Mouse (Mus musculus) heart, postnatal 0 days (tissue): ENCODE results near the gene Pla2g15. TPM values are rescaled to one million over a fixed set of nuclear protein-coding genes. Genes with fewer than 3 reads are reported as not detected.
A peak's percentile ranks its signal among the peaks of the same experiment; 100 is the strongest.

ENCODE experiments used
- ATAC-seq: fragments of 200-750 bp; cut with Nextera tagmentation; 2 replicates; pipeline ENCODE4 v1.8.0; 2017; ENCODE audit warnings: low read depth, moderate number of reproducible peaks, moderate library complexity; ENCODE audit not compliant: insufficient read depth
- DNase-seq: peaks from one replicate; pipeline ENCODE4 v3.0.0-alpha.2; 2016; ENCODE audit warnings: low spot score
- H3K27ac ChIP-seq: fragments of 300-500 bp; sonication (generic); 2 replicates; pipeline ENCODE4 v1.5.1; 2014; ENCODE audit warnings: low read depth, mild to moderate bottlenecking
- H3K27me3 ChIP-seq: fragments of 300-500 bp; sonication (generic); 2 replicates; pipeline ENCODE4 v1.6.1; 2014; ENCODE audit warnings: low read length, mixed read lengths; ENCODE audit not compliant: control insufficient read depth, insufficient read depth
- H3K36me3 ChIP-seq: fragments of 300-500 bp; sonication (generic); replicated peaks from 2 replicates; pipeline ENCODE4 v1.6.1; 2014; ENCODE audit warnings: low read length, mixed read lengths; ENCODE audit not compliant: control insufficient read depth, insufficient read depth
- H3K4me1 ChIP-seq: fragments of 300-500 bp; sonication (generic); 2 replicates; pipeline ENCODE4 v1.6.1; 2014; ENCODE audit warnings: antibody characterized with exemption; ENCODE audit not compliant: control insufficient read depth, insufficient read depth
- H3K4me2 ChIP-seq: fragments of 300-500 bp; sonication (generic); 2 replicates; pipeline ENCODE4 v1.6.1; 2014; ENCODE audit warnings: low read depth, mild to moderate bottlenecking, low read length, moderate library complexity
- H3K4me3 ChIP-seq: fragments of 300-500 bp; sonication (generic); 2 replicates; pipeline ENCODE4 v1.5.1; 2014; ENCODE audit warnings: low read depth, low read length
- H3K9ac ChIP-seq: fragments of 300-500 bp; sonication (generic); replicated peaks from 2 replicates; pipeline ENCODE4 v1.6.1; 2014; ENCODE audit warnings: low read depth, low read length, mixed read lengths
- H3K9me3 ChIP-seq: fragments of 300-500 bp; sonication (generic); replicated peaks from 2 replicates; pipeline ENCODE4 v1.6.1; 2016; ENCODE audit warnings: low read length; ENCODE audit not compliant: control insufficient read depth
- CTCF ChIP-seq: IDR thresholded peaks from 2 replicates; pipeline ENCODE4 v1.5.1; 2016; ENCODE audit warnings: antibody characterized with exemption, control low read depth, low read depth
- EP300 ChIP-seq: IDR thresholded peaks from 2 replicates; pipeline ENCODE4 v1.6.1; 2016; ENCODE audit warnings: antibody characterized with exemption, low read depth
- WGBS: fragments of 180-500 bp; shearing (Covaris S2); extraction: QIAGEN DNeasy Blood & Tissue Kit; methylation state at CpG from one replicate; pipeline ENCODE4 v1.1.7; 2014; 5-methylcytosine and 5-hydroxymethylcytosine counted together
- polyA plus RNA-seq: library from polyadenylated mRNA; unstranded; fragments of >200 nt; fragmentation: Nextera tagmentation; extraction: Ambion mirVana; gene quantifications from 2 replicates; pipeline ENCODE4 v1.2.1, GENCODE M21; 2015
- total RNA-seq: library from RNA; depleted of rRNA; stranded (reverse); fragments of >200 nt; gene quantifications from 2 replicates; pipeline ENCODE4 v1.2.3, GENCODE M21; 2014; ENCODE audit warnings: low replicate concordance

Pla2g15 gene
- total and polyA plus RNA-seq, 2 experiments from 2014 or later = 4.7 to 5.0 TPM

DNA sequence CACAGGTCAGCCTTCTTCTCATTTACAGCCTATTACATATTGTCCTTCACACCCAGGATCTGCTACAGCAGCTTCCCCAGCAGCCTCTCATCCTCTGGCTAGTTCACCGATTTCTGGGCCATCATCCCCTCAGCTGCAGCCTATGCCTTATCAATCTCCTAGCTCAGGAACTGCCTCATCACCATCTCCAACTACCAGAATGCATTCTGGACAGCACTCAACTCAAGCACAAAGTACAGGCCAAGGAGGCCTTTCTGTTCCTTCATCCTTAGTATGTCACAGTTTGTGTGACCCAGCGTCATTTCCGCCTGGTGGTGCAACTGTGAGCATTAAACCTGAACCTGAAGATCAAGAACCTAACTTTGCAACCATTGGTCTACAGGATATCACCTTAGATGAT, 41.5 kb upstream of the Pla2g15 start:
- whole genome bisulfite sequencing = 93% methylated on average over 3 of the region's 3 CpGs
- Histone ChIP-seq H3K27ac (no peak overlapping the region), H3K36me3 (peaks cover 39% of the 10 kb centered on the region), H3K27me3 (no peaks in the 10 kb centered on the region), H3K4me1 (no peaks in the 10 kb centered on the region), H3K9me3 (no peaks in the 10 kb centered on the region), H3K4me2 (no peak overlapping the region), H3K4me3 (no peak overlapping the region), H3K9ac (no peak overlapping the region)
- DNase-seq = no peak
- TF ChIP-seq CTCF (no peak), EP300 (no peak)
- ATAC-seq = no peak

DNA sequence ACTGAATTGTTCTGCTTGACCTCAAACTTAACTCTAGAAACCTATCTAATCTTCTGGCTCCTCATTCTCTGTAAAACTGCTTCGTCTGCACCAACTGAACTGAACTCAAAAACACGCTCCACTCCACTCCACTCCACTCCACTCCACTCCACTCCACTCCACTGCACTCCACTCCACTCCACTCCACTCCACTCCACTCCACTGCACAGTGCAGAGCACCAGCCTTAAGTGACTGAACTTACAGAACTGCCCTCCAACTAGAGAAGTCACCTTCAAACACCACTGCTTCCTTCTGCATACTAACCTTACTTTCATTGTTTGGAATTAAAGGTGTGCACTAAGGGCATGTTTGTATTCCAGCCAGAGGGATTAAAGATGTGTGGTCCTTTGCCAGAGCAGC, 38.2 kb upstream of the Pla2g15 start:
- TF ChIP-seq EP300 (no peak), CTCF (no peak)
- H3K27ac ChIP-seq = peak overlapping the region; percentile 50; the same call in 1 of the 2 replicates
- H3K9me3 ChIP-seq = no peaks in the 10 kb centered on the region
- H3K36me3 ChIP-seq = peaks cover 34% of the 10 kb centered on the region
- no peak overlapping the region for H3K9ac ChIP-seq
- H3K4me1 ChIP-seq = no peaks in the 10 kb centered on the region
- no peak overlapping the region for H3K4me3 ChIP-seq
- ATAC-seq = no peak
- 61% methylated on average over 2 of the region's 2 CpGs for WGBS
- H3K4me2 ChIP-seq = no peak overlapping the region
- no peaks in the 10 kb centered on the region for H3K27me3 ChIP-seq
- DNase-seq = no peak

DNA sequence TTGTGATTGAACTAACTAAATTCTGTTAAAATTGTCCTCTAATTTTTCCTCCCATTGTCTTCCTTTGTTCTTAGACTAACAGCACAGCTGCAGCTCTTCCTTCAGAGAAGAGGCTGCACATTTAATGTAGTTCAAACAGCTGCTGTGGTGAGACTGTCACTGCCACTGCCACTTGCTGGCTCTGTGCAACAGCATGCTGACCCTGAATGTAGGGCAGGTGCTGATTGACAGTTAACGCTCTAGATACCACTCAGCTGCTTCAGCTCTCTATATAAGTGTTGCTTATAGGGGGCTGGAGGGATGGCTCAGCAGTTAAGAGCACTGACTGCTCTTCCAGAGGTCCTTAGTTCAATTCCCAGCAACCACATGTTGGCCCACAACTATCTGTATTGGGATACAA, 37.7 kb upstream of the Pla2g15 start:
- Histone ChIP-seq H3K9me3 (no peaks in the 10 kb centered on the region), H3K27ac (peak overlapping the region; percentile 50; the same call in 1 of the 2 replicates), H3K4me1 (no peaks in the 10 kb centered on the region), H3K4me3 (no peak overlapping the region), H3K27me3 (no peaks in the 10 kb centered on the region), H3K36me3 (peaks cover 34% of the 10 kb centered on the region), H3K4me2 (no peak overlapping the region), H3K9ac (no peak overlapping the region)
- no peak for DNase-seq
- WGBS = 61% methylated on average over 1 of the region's 1 CpGs
- TF ChIP-seq CTCF (no peak), EP300 (no peak)
- ATAC-seq = no peak

DNA sequence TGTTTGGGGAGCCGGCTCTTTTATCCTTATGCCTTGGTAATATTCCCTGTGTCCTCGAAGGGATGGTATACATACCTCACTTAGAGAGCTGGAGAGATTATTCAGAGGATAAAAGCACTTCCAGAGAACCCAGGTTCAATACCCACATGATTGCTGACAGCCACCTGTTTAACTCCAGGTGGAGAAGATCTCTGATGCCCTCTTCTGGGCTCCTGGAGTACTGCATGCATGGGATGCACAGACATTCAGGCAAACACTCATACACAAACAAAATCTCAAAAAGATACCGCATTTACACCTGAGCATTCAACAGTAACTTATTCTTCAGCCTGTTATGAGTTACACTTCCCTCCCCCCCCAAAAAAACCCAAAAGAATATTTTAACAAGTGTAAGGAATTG, 34.3 kb upstream of the Pla2g15 start:
- Histone ChIP-seq H3K9ac (no peak overlapping the region), H3K4me1 (no peaks in the 10 kb centered on the region), H3K4me2 (no peak overlapping the region), H3K9me3 (no peaks in the 10 kb centered on the region), H3K4me3 (no peak overlapping the region), H3K27ac (no peak overlapping the region), H3K27me3 (no peaks in the 10 kb centered on the region), H3K36me3 (peaks cover 23% of the 10 kb centered on the region)
- peak; percentile 50 for TF ChIP-seq CTCF
- TF ChIP-seq EP300 = no peak
- DNase-seq = no peak
- ATAC-seq = no peak
- WGBS = 92% methylated on average over 3 of the region's 3 CpGs

DNA sequence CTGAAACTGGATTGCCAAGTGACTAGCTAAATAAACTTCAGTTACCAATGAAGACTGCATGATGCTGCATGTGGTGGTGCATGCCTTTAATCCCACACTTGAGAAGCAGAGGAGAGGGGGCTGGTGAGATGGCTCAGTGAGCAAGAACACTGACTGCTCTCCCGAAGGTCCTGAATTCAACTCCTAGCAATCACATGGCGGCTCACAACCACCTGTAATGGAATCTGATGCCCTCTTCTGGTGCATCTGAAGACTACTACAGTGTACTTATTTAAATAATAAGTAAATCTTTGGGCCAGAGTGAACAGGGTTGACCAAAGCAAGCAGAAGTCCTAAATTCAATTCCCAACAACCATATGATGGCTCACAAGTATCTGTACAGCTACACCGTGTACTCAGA, 26.8 kb upstream of the Pla2g15 start:
- ATAC-seq (no peak), DNase-seq (no peak)
- TF ChIP-seq CTCF = no peak
- TF ChIP-seq EP300 = no peak
- Histone ChIP-seq H3K9ac (no peak overlapping the region), H3K4me2 (no peak overlapping the region), H3K36me3 (peaks cover 32% of the 10 kb centered on the region), H3K4me3 (no peak overlapping the region), H3K27me3 (no peaks in the 10 kb centered on the region), H3K9me3 (no peaks in the 10 kb centered on the region), H3K27ac (no peak overlapping the region), H3K4me1 (no peaks in the 10 kb centered on the region)
- WGBS = 82% methylated on average over 3 of the region's 3 CpGs

DNA sequence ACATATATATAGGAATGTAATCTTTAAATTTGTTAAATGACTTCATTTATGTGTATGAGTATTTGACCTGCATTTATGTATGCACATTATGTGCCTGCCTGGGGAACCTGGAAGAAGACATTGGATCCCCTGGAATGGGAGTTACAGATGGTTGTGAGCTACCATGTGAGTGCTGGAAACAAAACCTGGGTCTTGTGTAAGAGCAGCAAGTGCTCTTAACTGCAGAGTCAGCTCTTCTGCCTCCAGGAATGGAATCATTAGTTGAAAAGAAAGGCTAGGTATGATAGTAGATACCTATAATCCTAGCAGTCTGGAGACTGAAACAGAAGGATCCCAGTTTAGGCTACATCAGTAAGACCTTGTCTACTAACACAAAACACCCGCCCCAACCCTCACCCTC, 24.1 kb upstream of the Pla2g15 start:
- TF ChIP-seq CTCF (no peak), EP300 (no peak)
- no peak for DNase-seq

More for the DNA sequence above, 24.1 kb upstream of the Pla2g15 start:
- H3K4me1 ChIP-seq = no peaks in the 10 kb centered on the region
- peaks cover 46% of the 10 kb centered on the region for H3K36me3 ChIP-seq
- H3K4me3 ChIP-seq = no peak overlapping the region
- ATAC-seq = no peak
- no peak overlapping the region for H3K4me2 ChIP-seq
- H3K9ac ChIP-seq = no peak overlapping the region
- H3K27me3 ChIP-seq = no peaks in the 10 kb centered on the region
- WGBS = 90% methylated on average over 1 of the region's 1 CpGs
- H3K9me3 ChIP-seq = no peaks in the 10 kb centered on the region
- no peak overlapping the region for H3K27ac ChIP-seq
